Mouse (Mus musculus): ENCODE measurements around the gene Myo5c.

The Myo5c gene

GRCm38 (mm10) chr9:75328047-75328446 is 96.2 kb downstream of the Myo5c start:
- DNase-seq (ENCODE audit: low spot score) = no peak

GRCm38 (mm10) chr9:75330821-75331220 is 99.0 kb downstream of the Myo5c start:
- no peak for DNase-seq (ENCODE audit: low spot score)

- no peak for DNase-seq (ENCODE audit: low spot score)
Measured at GRCm38 (mm10) chr9:75334440-75334839, 102.6 kb downstream of the Myo5c start.

- DNase-seq (ENCODE audit: low spot score) = no peak
Measured at GRCm38 (mm10) chr9:75338016-75338415, 106.2 kb downstream of the Myo5c start.

- no peak for DNase-seq (ENCODE audit: low spot score)
Measured at GRCm38 (mm10) chr9:75342433-75342832, 110.6 kb downstream of the Myo5c start.

GRCm38 (mm10) chr9:75347458-75347857 is 115.6 kb downstream of the Myo5c start, which contains the start of gene Bcl2l10:
TSS of gene Bcl2l10 (plus strand) at chr9:75347758.
- DNase-seq (ENCODE audit: low spot score) = no peak

- peak; percentile 44 for DNase-seq (ENCODE audit: low spot score)
Measured at GRCm38 (mm10) chr9:75348066-75348465, 116.2 kb downstream of the Myo5c start.

GRCm38 (mm10) chr9:75348641-75349040 is 116.8 kb downstream of the Myo5c start:
- no peak for DNase-seq (ENCODE audit: low spot score)

GRCm38 (mm10) chr9:75353094-75353493 is 121.3 kb downstream of the Myo5c start:
- DNase-seq (ENCODE audit: low spot score) = no peak

Data from ovary, adult 18-20 months (tissue).